Mouse (Mus musculus): ENCODE measurements at regions not wholly inside any gene's neighbourhood (a gene's known extent, or its start where the extent isn't known, plus 50 kb on each side); places are given as distances from the start of the nearest gene placed in this dataset.

GRCm38 (mm10) chr2:6263565-6263964 lies 50.7 kb upstream of the Echdc3 start:
- no peak for DNase-seq (ENCODE audit: low spot score in 2 of 2)

GRCm38 (mm10) chr2:6264085-6264783 lies 51.4 kb upstream of the Echdc3 start:
- DNase-seq (ENCODE audit: low spot score in 2 of 2), result no peak

DNA sequence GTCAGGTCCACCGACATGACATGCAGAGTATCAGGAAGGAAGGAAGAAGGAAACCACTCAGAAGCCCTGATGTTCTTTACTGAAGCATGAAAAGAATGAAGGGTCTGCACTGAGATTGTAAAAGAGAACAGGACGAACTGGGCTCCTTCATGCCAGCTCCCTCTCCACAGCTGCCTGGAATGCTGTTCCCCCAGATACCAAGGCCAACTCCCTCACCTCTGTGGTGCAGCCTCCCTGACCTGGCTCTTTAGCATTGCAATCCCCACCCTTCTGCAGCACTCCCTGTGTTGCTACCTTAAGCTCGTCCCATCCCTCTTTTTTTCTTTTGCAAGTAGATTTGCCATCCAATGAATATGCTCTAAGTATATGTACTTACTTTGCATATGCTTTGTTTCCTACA lies 52.3 kb upstream of the Echdc3 start:
- DNase-seq (ENCODE audit: low spot score in 2 of 2), result no peak

DNA sequence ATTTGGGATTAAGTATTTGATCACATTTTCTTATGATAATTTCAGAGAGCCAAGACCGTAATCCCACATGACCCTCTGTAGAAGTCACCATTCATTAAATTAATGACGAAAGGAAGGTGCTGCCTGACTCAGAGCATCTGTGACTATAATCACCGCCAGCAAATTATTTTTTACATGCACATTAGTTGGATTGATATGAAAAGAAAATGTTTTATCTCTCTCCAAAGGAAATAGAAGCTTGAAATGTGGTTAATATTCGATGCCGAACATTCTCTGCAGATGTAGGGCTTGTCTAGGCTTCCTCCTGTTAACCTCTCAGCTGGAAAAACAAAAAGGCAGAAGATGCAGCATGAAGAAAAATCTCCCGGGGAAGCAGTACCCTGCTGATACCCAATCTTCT lies 54.2 kb upstream of the Echdc3 start:
- no peak for DNase-seq (ENCODE audit: low spot score in 2 of 2)

DNA sequence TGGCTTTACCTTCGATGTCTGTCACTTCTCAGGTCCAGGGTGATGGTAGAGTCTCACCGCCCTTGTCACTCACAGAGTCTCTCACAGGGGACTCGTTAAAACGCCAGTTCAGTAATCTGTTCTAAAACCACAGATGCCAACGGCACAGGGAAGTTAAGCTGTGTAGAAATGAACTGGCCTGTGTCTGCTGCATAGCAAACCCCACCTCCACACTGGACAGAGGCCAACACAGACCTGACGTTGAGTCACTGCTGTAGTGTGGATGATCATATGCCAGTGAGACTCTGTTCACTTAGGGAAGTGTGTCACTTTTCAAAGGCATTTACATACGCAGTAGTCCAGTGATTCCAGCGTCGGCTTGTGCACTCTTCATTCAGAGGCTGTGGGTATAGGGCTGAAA lies 54.7 kb upstream of the Echdc3 start:
- DNase-seq (ENCODE audit: low spot score in 2 of 2), result peak in 1 of 2 experiments; percentile 31

DNA sequence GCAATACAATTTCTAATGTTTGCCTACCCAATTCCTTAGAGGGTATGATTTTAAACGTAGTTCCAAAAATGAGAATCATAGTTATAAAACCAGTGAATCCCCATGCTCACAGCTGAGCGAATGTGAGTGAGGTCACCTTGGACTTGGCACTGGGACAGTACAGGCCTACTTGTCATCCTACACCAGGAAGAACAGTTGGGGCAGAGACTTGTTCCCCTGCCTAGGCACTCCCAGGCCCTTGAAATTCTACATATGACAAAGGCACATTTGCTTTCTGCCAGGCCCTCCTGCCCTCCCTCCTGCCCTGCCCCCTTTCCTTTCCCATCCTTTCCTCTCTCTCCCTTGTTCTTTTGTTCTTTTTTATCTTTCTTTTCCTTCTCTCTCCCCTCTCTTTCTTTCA lies 50.0 kb upstream of the Usp6nl start:
- DNase-seq (ENCODE audit: low spot score in 2 of 2), result no peak
